Mouse (Mus musculus) heart, adult 11 months (tissue): ENCODE measurements at regions not wholly inside any gene's neighbourhood (a gene's known extent, or its start where the extent isn't known, plus 50 kb on each side); places are given as distances from the start of the nearest gene placed in this dataset.

Experiments
- DNase-seq: peaks from one replicate; pipeline ENCODE4 v3.0.0; 2022

DNA sequence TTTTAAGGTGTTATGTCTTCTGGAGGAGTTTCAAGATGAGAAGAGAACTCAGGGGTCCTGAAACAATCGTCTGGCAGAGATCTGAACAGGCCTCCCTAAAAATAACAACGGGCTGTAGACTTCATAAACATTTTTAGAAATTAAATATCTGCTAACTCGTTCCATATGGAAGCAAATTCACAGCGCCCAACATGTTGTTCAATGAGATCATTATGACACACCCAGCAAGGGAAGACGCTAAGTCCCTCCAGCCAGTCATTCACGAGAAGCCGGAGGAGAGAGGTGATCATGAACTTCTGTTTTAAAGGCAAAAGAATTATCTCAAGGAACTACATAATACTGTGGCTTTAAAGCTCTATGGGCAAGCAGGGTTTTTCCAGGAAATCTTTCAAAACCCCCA is 334.8 kb downstream of the Efna5 start:
- DNase-seq: peak; percentile 65

DNA sequence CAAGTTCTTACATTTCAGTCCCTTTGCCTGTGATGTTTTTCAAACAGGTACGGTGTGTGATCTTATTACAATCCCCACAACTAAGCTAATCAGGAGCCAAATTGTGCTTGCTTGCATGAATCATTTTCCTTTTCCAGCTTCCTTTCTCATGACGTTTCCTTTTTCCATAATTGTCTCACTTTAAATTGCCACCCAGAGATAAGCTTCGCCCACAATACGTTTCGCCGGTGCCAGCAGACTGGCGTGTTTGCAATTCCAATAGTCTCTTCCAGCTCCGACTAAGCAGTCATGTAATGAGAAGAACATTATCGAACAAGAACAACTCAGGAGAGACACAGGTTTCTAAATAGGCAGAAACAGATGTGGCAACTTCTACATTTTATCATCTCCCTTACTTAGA is 335.8 kb downstream of the Efna5 start:
- peak; percentile 94 for DNase-seq

DNA sequence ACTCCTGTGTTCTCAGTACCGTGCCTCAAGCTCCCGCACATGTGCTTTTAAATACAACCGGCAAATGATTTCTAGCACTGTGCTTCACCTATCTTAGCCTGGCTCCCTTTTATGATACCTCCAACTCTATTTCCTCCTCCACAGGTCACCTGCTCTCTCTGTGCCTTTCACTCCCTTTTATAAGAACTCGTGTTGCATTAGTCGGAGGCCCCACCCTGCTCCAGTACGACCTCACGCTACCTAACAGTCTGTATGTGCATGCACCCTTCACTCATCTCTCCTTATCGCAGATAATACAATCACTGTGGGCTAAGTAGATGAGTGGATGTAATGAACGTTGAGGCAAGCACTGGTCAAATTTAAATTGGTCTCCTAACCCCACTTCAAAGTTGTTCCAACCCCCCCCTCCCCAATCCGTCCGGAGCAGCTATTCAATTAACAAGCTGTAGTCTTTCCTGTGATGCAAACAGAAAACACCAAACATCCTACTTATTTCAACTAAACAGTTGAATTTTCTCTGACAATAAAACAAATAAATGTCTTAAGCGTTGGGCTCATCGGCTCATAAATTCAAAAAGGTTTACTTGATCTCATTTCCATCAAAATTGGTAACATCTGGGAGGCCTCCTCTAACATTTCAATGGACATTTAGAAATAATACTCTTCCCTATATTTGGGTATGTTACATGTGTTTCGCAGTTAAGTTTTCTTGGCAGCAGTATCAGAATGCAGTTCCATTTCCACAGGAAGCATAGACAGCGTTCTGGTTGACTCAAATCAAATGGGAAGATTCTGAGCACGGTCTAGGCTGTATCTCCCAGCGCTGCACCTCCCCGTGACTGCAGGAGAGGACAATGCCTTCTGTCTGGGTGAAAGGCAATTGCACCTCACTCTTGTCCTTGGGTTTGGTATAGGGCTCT is 337.8 kb downstream of the Efna5 start:
- peak; percentile 88 for DNase-seq

DNA sequence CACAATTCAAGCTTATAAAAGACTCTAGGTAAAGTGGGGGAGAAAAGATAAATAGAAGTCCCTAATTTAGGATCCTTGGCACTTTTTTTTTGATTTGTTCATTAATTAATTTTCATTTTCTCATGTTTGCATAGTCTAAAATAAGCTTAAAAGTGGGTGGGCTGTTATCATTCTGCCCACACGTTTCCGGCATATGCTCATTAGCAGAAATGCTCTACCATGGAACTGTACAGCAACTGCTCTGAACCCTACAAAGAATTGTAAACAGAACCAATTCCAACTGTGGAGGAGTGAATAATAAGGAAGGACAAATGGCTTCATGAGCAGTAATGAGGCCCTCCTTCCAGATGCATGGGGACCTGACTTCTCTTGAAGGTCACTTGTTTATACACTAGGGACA is 351.2 kb downstream of the Efna5 start:
- DNase-seq: no peak

DNA sequence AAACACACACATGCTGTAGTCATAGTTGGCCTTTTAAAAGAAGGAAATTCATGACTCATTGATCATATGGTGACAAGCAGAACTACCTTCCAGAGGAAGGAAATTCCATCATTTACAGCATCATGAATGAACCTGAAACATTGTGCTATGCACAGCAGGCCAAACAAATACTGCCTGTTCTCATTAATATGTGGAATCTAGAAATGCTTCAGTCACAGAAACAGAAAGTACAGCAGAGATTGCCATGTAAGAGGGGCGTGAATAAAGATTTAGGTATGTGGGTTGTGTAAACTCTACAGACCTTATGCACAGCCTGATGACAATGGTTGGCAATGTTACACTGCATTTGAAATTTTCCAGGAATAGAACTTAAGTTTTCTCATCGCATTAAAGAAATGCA is 353.6 kb downstream of the Efna5 start:
- no peak for DNase-seq

DNA sequence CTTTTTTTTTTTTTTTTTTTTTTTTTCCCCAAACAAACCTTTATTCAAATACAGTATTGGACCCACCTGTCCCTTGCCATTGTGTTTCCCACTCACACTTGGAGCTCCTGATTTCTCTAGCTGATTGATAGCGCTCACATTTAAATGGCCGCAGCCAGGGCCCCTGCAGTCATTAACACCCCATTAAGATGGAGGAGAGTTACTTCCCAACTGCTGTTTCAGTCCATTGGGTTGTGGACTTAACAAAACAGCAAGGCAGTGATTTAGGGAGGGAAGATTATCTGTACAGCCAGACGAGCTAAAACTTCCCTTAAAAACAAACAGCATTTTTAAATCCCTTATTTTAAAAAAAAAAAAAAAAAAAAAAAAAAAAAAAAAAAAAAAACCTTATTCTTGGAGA is 367.5 kb downstream of the Efna5 start:
- DNase-seq: no peak

DNA sequence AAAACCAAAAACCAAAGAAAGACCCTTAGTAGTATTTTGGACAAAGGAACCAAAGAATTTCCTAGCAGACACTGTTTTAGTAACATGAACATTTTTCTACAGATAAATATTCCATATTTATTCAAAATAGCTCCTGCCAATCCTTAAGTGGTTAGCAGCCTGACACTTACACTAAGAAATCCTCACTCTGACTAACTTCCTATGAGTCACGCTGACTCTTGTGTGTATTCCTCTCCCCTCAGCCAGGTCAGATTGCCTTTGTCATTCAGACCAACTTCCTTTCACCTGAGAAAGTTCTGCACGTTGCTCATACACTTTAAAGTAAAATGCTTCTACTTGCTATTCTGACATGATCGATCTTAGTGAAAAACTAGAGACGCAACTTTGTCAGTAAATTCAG is 370.9 kb downstream of the Efna5 start:
- DNase-seq: no peak

DNA sequence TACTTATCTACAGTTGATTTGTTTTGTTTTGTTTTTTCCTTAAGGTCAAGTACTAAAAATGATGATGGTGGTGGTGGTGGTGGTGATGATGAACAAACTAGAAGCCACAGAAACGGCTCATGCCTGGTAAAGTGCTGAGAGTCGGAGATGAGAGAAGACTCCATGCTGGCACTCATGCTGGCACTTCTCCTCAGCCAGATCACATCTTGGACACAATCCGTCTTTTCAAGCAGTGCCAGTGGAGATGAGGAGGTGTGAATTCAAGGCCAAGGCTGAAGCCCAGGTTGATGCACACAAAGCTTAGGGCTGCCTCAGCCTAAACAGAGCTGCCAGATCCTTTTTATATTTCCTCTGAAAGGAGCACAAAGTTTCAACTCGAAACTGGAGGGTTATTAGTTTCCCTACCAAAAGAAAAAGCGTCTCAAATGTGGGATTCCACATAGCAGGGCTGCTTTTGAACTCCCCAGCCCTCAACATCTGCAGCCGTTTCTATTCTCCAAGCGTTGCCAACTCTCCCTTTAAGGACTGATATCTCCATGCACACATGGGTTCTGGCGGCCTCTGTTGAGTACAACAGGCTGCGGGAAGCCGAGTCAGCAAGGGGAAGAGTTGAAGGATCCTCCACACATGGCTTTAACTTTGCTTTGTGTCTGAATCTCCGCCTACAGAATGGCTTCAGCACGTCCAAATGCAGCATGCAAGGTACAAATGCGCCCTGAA is 373.2 kb downstream of the Efna5 start:
- no peak for DNase-seq

DNA sequence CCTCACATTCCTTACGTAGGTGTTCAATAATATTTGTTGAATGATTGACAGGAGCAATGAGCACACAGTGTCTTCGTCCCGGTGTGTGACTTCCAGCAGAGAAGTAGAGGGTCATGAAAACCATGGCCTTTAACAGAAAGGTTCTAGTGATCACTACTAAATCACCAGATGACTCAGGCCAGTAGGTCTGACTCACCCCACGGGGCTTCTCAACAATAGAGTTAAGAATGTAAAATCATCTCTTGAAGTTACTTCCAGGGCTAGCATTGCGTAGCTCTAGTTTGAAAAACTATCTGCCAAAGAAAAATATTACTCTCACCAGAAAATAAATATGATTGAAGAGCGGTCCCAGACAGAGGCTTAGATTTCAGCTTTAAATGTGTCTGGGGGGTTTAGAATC is 376.4 kb downstream of the Efna5 start:
- DNase-seq: peak; percentile 41

DNA sequence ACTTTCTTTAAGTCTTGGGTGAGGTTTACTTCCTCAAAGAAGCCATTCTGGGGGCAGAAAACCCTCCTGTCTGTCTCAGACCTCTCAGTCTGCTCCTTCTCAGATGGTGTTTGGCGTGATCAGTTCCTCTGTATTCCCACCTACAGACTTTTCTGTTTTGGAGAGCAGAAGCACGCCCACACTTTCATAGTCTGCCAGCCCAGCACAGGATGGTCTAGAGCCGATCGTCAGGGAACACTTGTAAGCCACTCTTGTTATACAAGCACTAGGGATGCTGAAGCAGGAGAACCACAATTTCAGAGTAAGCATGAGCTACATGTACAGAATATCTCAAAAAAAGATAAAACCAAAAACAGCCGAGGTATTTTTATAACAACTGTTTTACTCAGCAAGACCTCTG is 410.4 kb downstream of the Efna5 start:
- no peak for DNase-seq

DNA sequence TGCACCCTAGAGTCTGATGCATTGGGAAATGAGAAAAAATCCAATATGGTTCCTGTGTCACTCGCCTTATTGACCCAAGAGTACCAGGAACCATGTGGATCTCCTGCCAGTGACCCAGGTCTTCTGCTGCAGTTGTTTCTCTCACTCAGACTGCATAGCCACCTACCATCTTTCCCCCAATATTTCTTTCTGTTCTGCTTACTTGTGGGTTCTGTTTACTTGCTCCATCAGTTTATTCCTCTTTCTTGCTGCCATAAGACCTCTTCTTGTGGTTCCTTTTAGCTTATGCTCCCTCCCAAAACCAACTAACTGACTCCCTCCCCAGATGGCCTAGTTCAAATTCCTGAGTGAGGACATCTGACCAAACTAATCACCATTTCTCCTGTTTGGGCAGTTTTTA is 411.8 kb downstream of the Efna5 start:
- no peak for DNase-seq

DNA sequence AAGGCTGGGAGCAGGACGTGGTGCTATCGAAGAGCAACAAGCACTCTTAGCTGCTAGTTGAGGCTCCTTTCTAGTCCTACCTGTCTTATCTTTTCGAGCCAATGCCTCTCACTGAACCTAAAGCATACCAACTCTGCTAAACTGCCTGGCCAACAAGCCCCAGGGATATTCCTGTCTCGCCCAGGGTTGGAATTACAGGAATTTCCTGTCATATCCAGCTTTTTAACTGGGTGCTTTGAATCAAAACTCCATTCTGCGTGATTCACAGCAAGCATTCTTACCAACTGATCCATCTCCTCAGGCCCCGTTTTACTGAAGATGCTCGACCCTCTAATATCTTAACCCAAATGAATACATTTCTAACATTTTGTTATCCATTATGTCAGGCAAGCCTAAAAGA is 412.3 kb downstream of the Efna5 start:
- no peak for DNase-seq

DNA sequence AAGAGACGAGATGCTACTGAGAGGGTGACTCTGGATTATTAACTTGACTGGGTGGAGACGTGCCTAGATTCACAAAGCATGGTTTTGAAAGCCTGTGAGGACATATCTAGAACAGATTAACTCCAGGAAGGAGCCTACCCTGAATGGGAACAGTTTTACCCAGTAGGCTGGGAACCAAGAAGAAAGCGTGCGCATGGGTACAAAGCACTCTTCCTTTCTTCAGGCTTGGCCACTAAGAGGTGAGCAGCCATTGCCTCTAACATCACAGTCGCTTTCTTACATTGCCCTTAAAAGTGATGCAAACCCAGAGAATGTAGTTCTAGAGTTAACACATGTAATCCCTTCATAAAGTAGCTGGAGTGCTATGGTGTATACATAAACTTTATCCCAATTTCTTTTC is 414.0 kb downstream of the Efna5 start:
- no peak for DNase-seq

DNA sequence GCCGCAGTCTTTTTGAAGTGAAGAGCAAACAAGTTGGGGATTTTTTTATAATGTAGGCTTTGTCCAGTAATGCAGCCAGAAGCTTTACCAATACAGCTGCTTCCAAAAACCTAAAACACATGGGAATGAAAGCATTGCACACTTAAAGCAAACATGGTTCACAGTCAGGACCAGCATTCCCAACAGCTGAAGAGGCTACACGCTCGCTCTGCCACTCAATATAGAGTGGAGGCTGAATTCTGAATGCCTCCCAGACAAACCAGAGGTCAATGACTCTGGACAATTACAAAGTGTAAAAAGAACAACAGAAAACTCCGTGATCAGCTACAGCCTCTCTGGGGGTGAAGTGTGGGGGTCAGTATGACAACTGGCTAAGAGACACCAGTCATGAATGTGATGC is 416.1 kb downstream of the Efna5 start:
- DNase-seq: no peak

DNA sequence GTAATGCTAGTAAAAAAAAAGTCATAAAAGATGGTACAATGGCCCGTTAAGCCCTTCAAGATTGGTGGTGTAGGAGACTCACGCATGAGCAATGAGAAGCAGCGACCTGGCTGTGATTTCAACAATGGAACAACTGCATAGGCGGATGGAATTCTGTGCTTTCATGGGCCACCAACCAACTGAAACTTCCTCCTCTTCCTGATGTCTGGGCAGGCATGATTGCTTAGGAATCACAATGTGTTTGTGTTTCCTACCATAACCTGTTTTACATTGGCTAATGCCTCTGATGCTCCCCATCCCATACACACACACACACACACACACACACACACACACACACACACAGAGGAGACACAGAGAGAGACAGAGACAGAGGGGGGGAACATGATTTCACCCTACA is 416.9 kb downstream of the Efna5 start:
- DNase-seq: peak; percentile 87

DNA sequence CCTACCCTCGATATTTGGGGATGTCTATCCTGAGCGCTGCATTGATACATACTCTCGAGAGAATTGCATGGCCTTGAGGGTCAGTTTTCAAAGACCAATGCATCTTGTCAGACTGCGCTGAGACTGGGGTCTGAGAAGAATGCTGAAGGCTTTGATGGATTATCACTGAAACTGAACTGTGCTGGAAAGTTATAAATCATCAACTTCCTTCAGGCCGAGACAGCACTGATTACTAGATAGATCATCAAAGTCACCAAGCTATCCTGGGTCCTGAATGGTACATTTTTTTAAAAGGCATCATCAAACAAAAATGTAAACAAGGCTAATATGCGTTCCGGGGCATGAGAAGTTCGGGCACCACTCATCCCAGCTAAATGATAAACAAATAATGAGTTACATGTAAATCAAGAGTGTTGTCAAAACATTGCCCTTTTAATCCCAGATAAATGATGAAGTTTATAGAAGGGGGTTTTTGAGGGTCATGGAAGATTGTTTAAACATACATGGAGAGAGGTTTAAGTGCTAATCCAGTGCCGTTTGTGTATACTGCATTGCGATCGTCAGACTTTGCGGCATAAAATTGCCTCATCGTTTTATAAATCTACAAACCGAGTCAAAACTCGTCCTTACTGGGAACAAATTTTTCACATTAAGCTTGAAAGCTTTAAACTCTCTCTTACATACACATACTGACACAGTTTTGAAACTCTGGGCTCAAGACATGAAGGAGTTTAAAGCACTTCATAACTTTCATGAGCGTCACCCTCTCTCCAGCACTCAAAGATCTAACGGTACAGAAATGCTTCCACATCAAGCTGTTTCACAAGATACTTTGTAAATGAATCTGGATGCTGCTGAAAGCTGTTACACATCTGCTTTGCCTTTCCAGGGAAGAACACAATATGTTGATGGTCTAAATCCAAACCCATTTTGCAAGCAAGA is 419.5 kb downstream of the Efna5 start:
- DNase-seq: no peak

DNA sequence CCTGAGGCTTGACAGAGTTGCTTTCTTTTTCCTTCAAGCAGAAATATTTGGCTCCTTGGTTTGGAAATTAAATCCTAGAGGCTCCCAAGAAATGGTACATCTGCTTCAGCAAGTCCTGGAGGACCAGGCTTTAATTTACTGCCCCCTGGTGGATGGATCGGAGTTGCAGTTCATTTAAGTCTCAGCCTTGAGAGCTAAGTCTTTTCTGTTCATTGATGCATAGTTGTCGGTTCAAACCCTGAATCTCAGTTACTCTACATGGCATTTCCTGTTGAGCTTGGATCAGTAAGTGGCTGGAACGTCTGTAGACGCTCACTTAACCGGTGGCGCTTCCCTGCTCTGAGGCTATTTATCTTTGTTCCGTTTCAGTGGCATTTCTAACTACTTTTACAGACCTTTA is 422.2 kb downstream of the Efna5 start:
- peak; percentile 92 for DNase-seq

DNA sequence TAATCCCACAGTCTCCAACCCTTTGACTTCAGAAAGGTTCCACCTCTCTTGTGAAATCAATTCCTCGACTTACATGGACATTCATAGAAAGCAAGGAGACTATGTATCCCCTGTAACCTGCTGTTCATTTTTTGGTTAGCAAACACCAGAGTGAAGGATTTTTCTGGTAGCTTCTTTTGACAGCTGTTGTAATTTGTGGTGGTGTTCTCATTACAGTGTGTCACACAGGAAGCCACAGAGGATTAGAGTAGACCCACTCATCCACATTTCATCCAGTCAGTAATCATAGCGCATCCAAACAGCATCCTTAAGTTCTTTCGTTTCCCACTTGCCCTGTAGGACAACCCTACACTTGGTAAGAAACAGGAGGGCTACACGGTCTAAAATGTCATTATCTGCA is 443.1 kb downstream of the Efna5 start:
- no peak for DNase-seq

DNA sequence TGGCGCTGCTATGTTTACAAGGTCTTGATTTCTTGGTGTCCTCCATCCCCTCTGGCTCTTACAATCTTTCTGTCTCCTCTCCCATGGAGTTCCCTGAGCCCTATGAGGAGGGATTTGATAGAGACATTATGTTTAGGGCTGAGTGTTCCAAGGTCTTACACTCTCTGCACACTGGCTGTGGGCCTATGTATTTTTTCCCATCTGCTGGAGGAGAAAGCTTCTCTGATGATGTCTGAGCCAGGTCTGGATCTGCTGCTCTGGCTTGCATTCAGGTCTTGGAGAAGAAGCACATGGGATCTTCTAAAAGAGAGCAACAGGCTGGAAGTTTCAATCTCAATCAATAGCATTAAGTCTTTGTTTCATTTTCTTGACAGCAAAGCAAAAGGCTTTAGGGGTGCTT is 445.1 kb downstream of the Efna5 start:
- DNase-seq: peak; percentile 94

DNA sequence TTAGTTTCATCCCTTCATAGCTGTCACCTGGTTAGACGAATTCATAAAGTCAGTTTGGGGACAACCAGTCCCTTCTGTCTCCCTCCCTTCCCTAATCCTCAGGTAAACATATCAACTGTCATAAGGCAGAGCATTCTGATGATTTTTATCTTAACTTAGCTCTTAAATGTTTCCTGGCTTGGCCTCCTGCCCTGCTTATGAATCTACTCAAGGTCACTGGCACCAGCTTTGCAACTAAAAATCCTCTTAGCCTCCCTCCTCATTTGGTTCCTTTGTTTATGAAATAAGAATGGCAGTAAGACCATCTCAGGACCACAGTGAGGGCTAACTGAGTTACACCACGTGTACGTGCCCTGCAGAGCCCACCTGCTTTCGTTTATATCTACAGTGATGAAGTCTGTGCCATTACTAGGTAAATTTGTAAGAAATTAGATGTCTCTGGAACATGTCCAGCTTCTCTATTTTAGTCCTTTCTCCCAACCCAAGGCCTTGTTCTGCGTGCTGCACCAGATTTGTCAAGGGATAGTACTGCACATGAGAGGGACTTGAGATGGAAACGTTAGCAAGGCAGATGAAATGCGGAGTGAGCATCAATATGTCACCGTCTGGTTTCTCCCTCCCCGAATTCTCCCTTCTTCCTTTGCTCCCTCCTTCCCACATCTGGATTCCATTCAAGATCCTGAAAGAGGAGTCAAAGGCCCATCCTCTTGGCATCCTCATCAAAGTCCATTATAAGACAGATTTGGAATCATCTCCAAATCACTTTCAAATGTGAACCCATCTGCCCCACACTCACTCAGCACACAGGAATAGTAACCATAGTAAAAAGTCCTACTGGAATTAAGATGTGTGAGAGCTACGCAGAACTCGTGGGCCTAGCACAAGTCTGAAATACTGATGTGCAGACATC is 457.4 kb downstream of the Efna5 start:
- no peak for DNase-seq

DNA sequence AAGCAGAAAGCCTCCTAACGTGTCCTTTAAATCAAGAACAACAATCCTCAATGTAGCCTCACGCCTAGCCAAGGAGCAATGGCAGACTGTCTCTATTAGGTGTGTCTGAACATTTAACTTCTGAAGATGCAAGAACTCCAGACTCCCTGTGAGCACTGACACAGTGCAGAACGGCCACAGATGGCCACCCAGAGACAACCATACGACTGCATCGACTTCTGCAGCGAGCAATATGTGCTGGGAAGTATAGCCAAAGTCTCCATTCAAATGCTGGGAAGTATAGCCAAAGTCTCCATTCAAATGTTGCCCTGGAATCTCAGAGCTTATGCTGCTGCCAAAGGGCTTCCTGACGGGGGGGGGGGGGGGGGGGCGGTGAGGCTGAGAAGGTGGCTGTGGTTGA is 463.5 kb downstream of the Efna5 start:
- no peak for DNase-seq

DNA sequence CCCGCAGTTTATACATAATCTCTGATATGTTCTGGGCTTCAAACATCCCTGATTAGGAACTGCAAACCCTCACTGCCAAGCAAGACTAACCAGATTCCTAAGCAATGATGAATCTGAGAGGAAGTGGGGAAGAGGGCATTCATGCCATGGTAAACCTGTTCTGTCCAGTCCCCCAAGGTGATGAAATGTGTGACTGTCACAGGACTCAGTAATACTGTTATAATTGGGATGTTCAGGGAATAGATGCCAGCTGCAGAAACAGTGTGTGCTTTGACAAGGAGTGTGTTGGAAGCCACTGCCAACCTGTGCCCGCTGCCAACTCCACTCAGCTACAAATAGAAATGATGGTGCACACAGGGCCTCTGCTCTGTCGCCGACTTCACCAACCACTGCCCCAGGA is 466.0 kb downstream of the Efna5 start:
- peak; percentile 98 for DNase-seq
